Mouse (Mus musculus) G1E (cell line): ENCODE results near the gene Mrpl48.

ENCODE experiments used
- CTCF ChIP-seq: IDR thresholded peaks from 2 replicates; pipeline ENCODE4 v1.5.1; 2012; ENCODE audit warnings: low read depth, low read length, inconsistent platforms, mixed read lengths
- GATA2 ChIP-seq: IDR thresholded peaks from 2 replicates; pipeline ENCODE4 v1.6.1; 2012; ENCODE audit warnings: low read depth, low read length, inconsistent platforms, borderline replicate concordance

GRCm38 (mm10) chr7:100616121-100616857, 8.2 kb upstream of the Mrpl48 start:
- TF ChIP-seq CTCF (no peak), GATA2 (no peak)
